Mouse (Mus musculus) kidney, adult 2 months (tissue): Measurements from ENCODE around the gene Gss.

Experiments
- CTCF ChIP-seq: fragments of 200-500 bp; conservative IDR thresholded peaks from 2 replicates; pipeline ENCODE4 v1.5.1; 2011; ENCODE audit warnings: low read depth, mild to moderate bottlenecking, control low read depth, low read length, moderate library complexity, mixed read lengths; ENCODE audit not compliant: insufficient read depth, insufficient read length
- POLR2A ChIP-seq: fragments of 200-500 bp; IDR thresholded peaks from one replicate; pipeline ENCODE4 v1.6.1; 2011; ENCODE audit warnings: low read depth, low read length, control low read depth

GRCm38 (mm10) chr2:155603707-155604106, 11.1 kb upstream of the Gss start:
- TF ChIP-seq CTCF (peak; percentile 64), POLR2A (no peak)
